Mouse (Mus musculus) liver, embryonic 11.5 days (tissue): ENCODE measurements at regions not wholly inside any gene's neighbourhood (a gene's known extent, or its start where the extent isn't known, plus 50 kb on each side); places are given as distances from the start of the nearest gene placed in this dataset.

Experiments
- ATAC-seq: fragments of 200-750 bp; cut with Nextera tagmentation; replicated peaks from 2 replicates; pipeline ENCODE4 v1.8.0; 2017; ENCODE audit warnings: moderate number of reproducible peaks, mild to moderate bottlenecking, moderate TSS enrichment, moderate library complexity; ENCODE audit not compliant: low FRiP score
- DNase-seq: peaks from one replicate; pipeline ENCODE4 v3.0.0-alpha.2; 2017; ENCODE audit warnings: low spot score
- H3K27ac ChIP-seq: fragments of 300-500 bp; sonication (generic); 2 replicates; pipeline ENCODE4 v1.5.1; 2014; ENCODE audit warnings: mild to moderate bottlenecking, low read depth, low read length, control low read depth
- H3K27me3 ChIP-seq: fragments of 300-500 bp; sonication (generic); replicated peaks from 2 replicates; pipeline ENCODE4 v1.6.1; 2014; ENCODE audit warnings: low read length, mixed read lengths; ENCODE audit not compliant: control insufficient read depth, insufficient read depth
- H3K36me3 ChIP-seq: fragments of 300-500 bp; sonication (generic); 2 replicates; pipeline ENCODE4 v1.6.1; 2014; ENCODE audit warnings: mild to moderate bottlenecking, low read length, moderate library complexity, mixed read lengths; ENCODE audit not compliant: control insufficient read depth, insufficient read depth
- H3K4me1 ChIP-seq: fragments of 300-500 bp; sonication (generic); replicated peaks from 2 replicates; pipeline ENCODE4 v1.6.1; 2014; ENCODE audit warnings: low read length, mixed read lengths; ENCODE audit not compliant: control insufficient read depth, insufficient read depth
- H3K4me2 ChIP-seq: fragments of 300-500 bp; sonication (generic); 2 replicates; pipeline ENCODE4 v1.6.1; 2014; ENCODE audit warnings: mild to moderate bottlenecking, control low read depth, moderate library complexity
- H3K4me3 ChIP-seq: fragments of 300-500 bp; sonication (generic); 2 replicates; pipeline ENCODE4 v1.5.1; 2014; ENCODE audit warnings: low read depth, low read length, control low read depth
- H3K9ac ChIP-seq: fragments of 300-500 bp; sonication (generic); 2 replicates; pipeline ENCODE4 v1.6.1; 2014; ENCODE audit warnings: low read depth, low read length, control low read depth
- H3K9me3 ChIP-seq: fragments of 300-500 bp; sonication (generic); 2 replicates; pipeline ENCODE4 v1.6.1; 2016; ENCODE audit warnings: low read length, inconsistent platforms, mixed read lengths; ENCODE audit not compliant: control insufficient read depth
- WGBS: fragments of 180-500 bp; shearing (Covaris S2); extraction: QIAGEN DNeasy Blood & Tissue Kit; methylation state at CpG from one replicate; pipeline ENCODE4 v1.1.7; 2014; 5-methylcytosine and 5-hydroxymethylcytosine counted together

DNA sequence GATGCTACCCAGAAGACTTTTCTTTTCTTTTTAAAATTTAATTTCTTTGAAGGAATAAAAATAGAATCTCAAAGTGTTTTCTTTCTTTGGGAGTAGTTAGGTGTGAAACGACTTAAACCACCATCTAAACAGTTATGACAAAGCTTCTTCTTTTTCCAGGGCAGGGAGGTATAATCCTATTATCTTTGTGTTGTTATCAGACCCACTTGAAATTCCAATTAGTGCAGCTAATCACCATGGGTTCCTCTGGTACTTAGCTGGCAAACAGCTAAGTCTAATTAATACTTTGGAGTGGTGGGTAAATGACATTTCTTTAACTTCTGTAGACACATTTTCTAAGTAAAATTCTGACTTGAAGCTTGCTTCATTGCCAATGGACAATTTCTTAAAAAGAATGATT, 185.3 kb downstream of the Olfm4 start:
- Histone ChIP-seq H3K4me2 (no peak overlapping the region), H3K4me3 (no peak overlapping the region), H3K4me1 (no peaks in the 10 kb centered on the region), H3K36me3 (no peaks in the 10 kb centered on the region), H3K27me3 (no peaks in the 10 kb centered on the region), H3K9me3 (no peaks in the 10 kb centered on the region), H3K9ac (no peak overlapping the region), H3K27ac (no peak overlapping the region)
- DNase-seq (no peak), ATAC-seq (no peak)
- WGBS: 45% methylated on average over 1 of the region's 1 CpGs

DNA sequence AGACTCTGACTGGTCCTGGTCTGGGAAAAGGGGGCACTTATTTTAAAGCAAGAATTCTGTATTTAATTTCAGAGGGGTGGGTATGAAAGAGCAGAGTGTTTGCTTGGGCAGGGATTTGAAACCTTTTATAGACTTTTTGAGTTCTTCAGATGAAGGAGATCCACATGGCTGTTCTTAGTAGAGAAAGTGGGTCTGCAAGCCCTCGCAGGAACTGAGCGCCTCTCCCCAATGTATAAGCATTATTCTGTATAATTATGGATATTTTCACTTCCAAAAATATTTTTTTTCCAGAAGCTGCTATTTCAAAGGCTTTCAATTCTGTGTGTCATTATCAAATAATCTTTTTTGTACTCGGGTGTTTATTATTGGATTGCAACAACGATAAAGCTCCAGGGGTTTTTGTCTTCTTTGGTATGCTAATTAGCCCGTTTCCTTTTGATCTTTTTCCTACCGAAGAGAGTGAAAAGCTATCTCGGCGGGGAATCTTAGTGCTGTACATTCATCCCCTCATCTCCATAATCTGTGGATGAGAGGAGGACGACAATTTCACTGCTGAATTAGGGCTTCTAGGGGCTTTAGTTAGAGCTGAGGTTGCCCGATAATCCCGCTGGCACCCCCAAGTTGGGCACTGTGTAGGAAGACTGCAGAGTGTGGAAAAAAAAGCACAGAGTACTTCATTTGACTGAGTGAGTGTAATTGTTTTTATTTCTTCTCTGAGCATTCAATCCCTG, 186.7 kb downstream of the Olfm4 start:
- Histone ChIP-seq H3K36me3 (no peaks in the 10 kb centered on the region), H3K4me2 (no peak overlapping the region), H3K27me3 (no peaks in the 10 kb centered on the region), H3K4me3 (no peak overlapping the region), H3K9me3 (no peaks in the 10 kb centered on the region), H3K9ac (no peak overlapping the region), H3K4me1 (no peaks in the 10 kb centered on the region), H3K27ac (no peak overlapping the region)
- DNase-seq: no peak
- no peak for ATAC-seq
- 18% methylated on average over 11 of the region's 11 CpGs for WGBS

DNA sequence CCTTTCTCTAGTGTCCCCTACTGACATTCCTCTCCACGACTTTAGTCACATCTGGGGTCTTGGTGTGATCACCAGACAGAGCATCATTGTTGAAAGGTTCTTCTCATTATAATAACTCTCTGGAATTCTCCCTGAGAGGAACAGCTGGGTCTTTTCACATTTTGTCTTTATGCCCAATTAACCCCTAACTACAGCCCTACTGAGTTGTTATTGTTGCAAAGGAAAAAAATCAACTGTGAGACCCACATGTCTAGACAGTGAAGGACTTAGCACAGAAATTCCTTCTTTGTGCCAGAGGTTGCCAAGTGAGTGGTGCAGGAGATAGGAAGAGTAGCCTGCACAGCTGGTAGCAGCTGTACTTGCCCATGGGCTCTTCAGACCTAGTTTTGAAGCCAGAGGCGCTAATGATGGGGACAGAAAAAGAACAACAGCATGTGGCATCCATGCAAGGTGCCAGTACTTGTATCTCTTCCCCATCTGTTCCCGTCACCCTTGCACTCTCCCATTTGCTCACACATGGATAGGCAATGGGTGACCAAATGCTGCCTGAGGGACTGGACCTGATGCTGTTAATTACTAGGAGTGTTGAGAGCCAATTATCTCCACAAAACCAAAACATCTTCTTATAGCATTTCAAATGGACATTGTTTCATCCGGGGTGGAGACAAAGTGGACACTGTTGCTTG, 189.1 kb downstream of the Olfm4 start:
- no peaks in the 10 kb centered on the region for H3K4me1 ChIP-seq
- H3K27ac ChIP-seq: no peak overlapping the region
- H3K9ac ChIP-seq: no peak overlapping the region
- H3K4me3 ChIP-seq: no peak overlapping the region
- no peaks in the 10 kb centered on the region for H3K36me3 ChIP-seq
- no peak overlapping the region for H3K4me2 ChIP-seq
- 40% methylated on average over 4 of the region's 4 CpGs for WGBS
- DNase-seq (no peak), ATAC-seq (no peak)
- H3K27me3 ChIP-seq: no peaks in the 10 kb centered on the region
- no peaks in the 10 kb centered on the region for H3K9me3 ChIP-seq

DNA sequence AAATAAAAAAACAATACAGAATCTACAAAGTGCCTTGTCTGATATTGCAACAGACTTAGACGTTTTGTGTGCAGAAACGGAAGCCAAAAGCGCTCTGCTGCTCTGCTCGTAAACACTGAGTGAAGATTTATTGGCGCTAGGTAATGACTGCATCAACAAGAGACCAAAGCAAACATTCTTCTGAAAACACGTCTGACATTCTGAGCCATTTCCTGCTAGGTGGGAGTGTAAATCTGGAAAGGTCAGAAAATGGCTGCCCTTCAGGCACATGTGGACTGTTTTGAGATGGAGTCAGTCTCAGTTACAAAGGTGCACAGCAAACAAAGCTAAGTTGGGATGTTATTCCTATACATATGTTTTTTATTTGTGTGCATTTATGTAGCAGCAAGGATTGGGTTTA, 192.6 kb downstream of the Olfm4 start:
- no peak overlapping the region for H3K4me3 ChIP-seq
- H3K9ac ChIP-seq: no peak overlapping the region
- no peaks in the 10 kb centered on the region for H3K36me3 ChIP-seq
- H3K27ac ChIP-seq: no peak overlapping the region
- no peaks in the 10 kb centered on the region for H3K9me3 ChIP-seq
- WGBS: 60% methylated on average over 6 of the region's 6 CpGs
- H3K4me1 ChIP-seq: no peaks in the 10 kb centered on the region
- H3K27me3 ChIP-seq: no peaks in the 10 kb centered on the region
- ATAC-seq (no peak), DNase-seq (no peak)
- no peak overlapping the region for H3K4me2 ChIP-seq

DNA sequence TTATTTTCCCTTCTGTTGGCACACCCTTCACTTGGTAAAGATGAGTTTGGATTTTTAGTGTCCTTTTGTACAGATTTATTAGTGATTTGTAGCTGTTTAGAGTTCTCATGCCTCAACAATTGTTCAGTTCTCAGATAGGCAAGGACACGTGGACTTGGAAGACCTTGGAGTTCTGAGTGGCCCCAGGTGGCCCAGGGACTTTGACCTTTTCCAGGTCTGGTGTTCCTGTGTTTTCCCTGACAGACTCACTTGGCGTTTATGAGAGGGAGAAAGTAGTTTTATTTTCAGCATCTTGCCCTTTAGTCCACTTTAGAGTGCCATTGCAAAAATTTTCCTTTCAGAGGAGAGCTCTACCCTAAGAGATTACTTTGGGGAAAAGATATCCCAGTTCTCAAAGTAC, 211.2 kb downstream of the Olfm4 start:
- DNase-seq (no peak), ATAC-seq (no peak)
- Histone ChIP-seq H3K9me3 (no peaks in the 10 kb centered on the region), H3K4me1 (no peaks in the 10 kb centered on the region), H3K4me3 (no peak overlapping the region), H3K36me3 (no peaks in the 10 kb centered on the region), H3K9ac (no peak overlapping the region), H3K27me3 (no peaks in the 10 kb centered on the region), H3K4me2 (no peak overlapping the region), H3K27ac (no peak overlapping the region)
- 51% methylated on average over 2 of the region's 2 CpGs for WGBS

DNA sequence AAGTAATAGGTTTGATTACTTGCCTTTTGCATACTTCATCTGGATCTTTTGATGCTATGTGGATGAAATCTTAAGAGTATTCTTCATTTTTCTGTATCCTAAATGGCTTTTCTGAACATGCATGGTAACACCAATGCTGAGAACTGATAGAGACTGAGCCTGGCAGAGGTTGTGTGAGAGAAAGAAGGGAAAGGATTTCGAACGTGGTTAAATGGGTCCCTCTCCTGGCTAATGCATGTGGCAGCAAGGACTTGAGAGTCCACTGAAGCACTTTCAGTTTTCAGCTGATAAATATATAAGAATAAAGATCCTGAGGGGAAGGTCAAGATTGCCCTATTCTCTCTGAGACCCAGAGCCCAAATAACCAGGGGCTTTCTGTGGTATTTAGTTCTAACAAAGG, 229.0 kb downstream of the Olfm4 start:
- ATAC-seq: no peak
- Histone ChIP-seq H3K36me3 (no peaks in the 10 kb centered on the region), H3K9ac (no peak overlapping the region), H3K27me3 (no peaks in the 10 kb centered on the region), H3K9me3 (no peaks in the 10 kb centered on the region), H3K4me3 (no peak overlapping the region), H3K27ac (no peak overlapping the region), H3K4me1 (no peaks in the 10 kb centered on the region), H3K4me2 (no peak overlapping the region)
- 34% methylated on average over 2 of the region's 2 CpGs for WGBS
- DNase-seq: no peak

DNA sequence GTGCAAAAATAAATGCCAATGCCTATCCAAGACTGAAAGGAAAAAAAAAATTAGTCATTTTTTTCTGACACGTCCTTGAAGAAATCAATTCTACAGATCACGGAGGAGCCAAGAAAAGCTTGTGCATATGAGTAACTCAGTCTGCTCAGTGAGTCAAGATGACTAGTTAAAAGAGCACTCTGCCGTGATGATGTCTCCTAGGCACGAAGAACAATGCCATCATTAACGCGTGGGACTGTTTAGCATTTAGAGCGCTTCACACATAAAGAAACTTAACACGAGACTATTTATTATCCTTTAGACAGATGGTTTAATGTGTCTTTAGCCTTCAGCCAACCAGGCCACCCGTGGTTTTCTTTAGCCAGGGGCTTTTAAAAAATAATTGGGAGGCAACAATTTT, 229.8 kb downstream of the Olfm4 start:
- no peaks in the 10 kb centered on the region for H3K4me1 ChIP-seq
- WGBS: 75% methylated on average over 9 of the region's 9 CpGs
- ATAC-seq (no peak), DNase-seq (no peak)
- H3K36me3 ChIP-seq: no peaks in the 10 kb centered on the region
- no peaks in the 10 kb centered on the region for H3K9me3 ChIP-seq
- no peaks in the 10 kb centered on the region for H3K27me3 ChIP-seq
- H3K27ac ChIP-seq: no peak overlapping the region
- no peak overlapping the region for H3K9ac ChIP-seq
- H3K4me3 ChIP-seq: no peak overlapping the region
- H3K4me2 ChIP-seq: no peak overlapping the region

DNA sequence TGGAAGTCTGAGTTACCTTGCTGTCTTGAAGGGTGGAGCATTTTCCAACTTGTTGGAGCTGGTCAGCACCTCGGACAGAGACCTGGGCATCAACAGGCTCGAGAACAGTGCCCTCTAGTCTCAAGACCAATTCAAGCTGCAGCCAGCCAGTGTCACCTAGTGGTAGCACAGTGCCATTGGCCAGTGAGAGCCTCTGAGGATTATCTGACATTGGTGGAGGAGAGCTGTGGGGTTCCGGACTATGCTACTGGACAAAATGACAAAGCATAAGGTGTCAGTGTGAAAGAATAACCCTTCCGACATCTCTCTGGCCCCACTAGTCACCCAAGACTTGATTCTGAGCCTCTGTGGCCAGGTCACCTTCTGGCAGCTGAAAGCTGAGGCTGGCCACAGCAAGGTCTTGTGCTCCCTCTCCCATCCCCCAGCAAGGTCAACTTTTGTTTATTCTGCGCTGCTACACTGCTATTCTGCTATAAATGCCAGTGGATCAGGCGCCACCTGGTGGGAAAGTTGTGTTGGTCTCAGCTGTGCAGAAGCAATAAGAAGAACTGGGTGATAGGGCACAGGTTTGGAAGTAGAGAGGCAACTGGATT, 232.2 kb downstream of the Olfm4 start:
- Histone ChIP-seq H3K9me3 (no peaks in the 10 kb centered on the region), H3K27ac (no peak overlapping the region), H3K9ac (no peak overlapping the region), H3K4me3 (no peak overlapping the region), H3K27me3 (no peaks in the 10 kb centered on the region), H3K4me2 (no peak overlapping the region), H3K36me3 (no peaks in the 10 kb centered on the region), H3K4me1 (no peaks in the 10 kb centered on the region)
- DNase-seq: peak; percentile 43
- ATAC-seq: peak; percentile 29; the same call in 1 of the 2 replicates
- 21% methylated on average over 6 of the region's 6 CpGs for WGBS

DNA sequence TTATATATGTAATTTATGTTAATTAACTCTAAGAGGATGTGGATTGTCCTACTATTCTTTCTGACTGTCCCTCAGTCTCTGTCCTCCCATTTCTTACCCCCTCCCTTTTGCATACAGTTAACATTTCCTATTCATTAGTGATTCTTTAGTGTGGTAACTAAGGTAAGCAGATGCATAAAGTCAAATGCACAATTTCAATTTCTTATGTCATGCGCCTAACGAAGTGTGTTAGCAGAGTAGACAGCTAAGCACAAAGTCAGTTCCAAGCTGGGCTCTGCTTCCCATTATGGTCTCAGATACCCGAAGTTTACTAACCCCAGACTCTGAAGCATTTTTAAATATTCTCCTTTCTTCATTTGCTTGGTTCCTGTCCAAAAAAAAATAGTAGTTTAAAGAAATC, 248.2 kb downstream of the Olfm4 start:
- Histone ChIP-seq H3K9me3 (no peaks in the 10 kb centered on the region), H3K9ac (no peak overlapping the region), H3K4me3 (no peak overlapping the region), H3K4me2 (no peak overlapping the region), H3K36me3 (no peaks in the 10 kb centered on the region), H3K4me1 (no peaks in the 10 kb centered on the region), H3K27me3 (no peaks in the 10 kb centered on the region), H3K27ac (no peak overlapping the region)
- no peak for ATAC-seq
- DNase-seq: no peak
- WGBS: 79% methylated on average over 3 of the region's 3 CpGs
